Mouse (Mus musculus) c-Kit-negative CD71-positive TER-119-positive erythroid progenitor cells, embryonic 14.5 days (primary cell): ENCODE results near the gene 1700024B05Rik.
"Not testable (repeated sequence)": the region's sequence is repeated elsewhere in the genome, so short reads cannot be mapped to it uniquely, and the experiment has no call there.

Experiments
- DNase-seq: peaks from one replicate; pipeline ENCODE4 v3.0.0-alpha.2; 2013; ENCODE audit warnings: low read depth, low spot score

The 1700024B05Rik gene

DNA sequence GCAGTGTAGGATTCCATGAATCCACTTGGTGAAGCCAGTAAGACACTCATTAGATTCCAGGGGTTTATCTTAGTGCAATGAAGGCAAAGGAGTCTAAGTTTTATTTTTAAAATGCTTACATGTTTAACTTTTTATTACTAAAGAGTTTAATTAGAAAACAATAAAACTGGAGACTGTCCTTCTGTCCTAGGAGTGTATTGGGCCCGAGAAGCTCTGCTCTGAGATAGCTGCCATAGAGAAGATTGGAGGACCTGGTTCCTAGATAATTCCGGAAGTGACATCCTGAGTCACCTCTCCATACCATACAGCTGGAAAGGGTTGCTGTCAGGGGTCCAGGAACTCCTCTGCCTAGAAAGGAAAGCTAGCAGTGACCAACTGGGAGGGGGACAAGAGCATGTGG, at the start of gene 1700024B05Rik:
Gene 1700024B05Rik, plus strand, starts transcription at position 301 of the 400 bp plus-strand sequence.
- DNase-seq, result not testable (repeated sequence)

DNA sequence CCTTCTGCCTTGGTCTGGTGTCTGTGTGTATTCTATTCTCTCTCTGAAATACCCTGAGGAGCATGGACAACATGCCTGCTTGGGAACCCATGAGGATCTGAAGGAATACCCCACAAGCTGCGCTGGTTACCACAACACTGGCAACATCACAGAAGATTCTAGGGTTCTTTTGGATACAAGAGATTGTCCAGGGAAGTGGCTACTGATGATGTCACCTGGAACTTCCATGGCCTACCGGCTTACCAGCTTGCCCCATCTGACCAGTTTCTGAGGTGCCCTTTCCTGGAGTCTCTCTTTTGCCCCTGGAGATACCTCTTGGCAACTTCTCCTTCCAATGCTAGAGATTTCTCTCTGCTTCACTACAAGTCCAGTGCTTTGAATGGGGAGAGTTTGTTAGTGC, 36.6 kb upstream of the 1700024B05Rik start, which contains the start of gene Gm7980:
Gene Gm7980, minus strand, starts transcription at position 101 of the 400 bp plus-strand sequence.
- not testable (repeated sequence) for DNase-seq

DNA sequence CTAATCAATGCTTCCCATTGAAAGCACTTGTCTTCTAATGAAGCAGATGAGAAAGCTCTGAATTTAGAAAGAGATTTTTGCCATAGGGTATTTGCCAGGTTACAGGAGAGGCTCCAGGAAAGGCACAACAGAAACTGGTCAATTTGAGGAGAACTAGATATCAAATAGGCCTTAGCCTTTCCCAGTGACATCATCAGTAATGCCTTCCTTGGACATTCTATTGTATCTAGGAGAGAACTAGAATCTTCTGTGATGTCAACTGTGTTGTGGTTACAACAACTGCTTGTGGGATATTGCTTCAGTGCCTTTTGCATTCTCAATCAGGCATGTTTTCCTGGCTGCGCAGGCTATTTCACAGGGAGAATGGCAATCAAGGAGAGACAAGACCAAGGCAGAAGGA, 19.1 kb upstream of the 1700024B05Rik start, which contains the start of gene 1700049E17Rik1:
Gene 1700049E17Rik1, plus strand, starts transcription at position 301 of the 400 bp plus-strand sequence.
- not testable (repeated sequence) for DNase-seq

DNA sequence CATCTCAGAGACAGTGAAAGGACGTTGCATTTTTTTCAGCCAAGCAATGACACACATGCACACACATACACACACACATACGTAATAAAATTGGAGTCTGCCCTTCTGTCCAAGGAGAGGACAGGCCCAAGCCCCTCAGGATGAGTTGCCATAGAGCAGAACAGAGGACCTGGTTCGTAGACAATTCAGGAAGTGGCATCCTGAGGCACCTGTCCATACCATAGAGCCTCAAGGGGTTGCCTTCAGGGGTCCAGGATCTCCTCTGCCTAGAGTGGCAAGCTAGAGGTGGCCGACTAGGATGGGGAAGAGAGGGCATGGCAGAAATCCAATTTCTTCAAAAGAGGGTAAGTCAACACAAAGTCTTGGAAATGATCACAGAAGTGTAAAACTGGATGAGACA, 20.3 kb downstream of the 1700024B05Rik start:
- not testable (repeated sequence) for DNase-seq

DNA sequence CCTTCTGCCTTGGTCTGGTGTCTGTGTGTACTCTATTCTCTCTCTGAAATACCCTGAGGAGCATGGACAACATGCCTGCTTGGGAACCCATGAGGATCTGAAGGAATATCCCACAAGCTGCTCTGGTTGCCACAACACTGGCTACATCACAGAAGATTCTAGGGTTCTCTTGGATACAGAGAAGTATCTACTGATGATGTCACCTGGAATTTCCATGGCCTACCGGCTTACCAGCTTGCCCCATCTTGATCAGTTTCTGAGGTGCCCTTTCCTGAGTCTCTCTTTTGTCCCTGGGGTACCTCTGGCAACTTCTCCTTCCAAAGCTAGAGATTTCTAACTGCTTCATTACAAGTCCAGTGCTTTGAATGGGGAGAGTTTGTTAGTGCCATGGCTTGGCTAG, 24.0 kb downstream of the 1700024B05Rik start, which contains the start of gene Gm6401:
Gene Gm6401, minus strand, starts transcription at position 101 of the 400 bp plus-strand sequence.
- not testable (repeated sequence) for DNase-seq

DNA sequence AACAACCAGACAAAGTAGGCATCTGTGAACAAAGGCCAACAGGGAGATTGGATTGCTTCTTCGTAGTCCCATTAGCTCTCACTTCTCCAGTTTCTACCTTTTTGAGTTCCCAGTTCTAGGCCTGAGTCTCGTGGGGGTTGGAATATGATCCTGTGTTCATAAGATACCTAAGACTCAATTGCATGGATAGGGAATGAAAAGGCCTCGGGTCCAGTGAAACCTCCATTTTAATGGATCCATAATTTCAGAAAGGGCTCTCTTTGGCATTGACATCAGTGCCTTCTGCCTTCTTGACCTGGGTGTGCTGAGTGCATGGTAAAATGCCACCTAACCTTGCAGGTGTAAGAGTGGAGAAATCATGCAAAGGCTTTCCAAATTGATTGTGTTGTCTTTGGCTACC, 24.8 kb downstream of the 1700024B05Rik start:
- DNase-seq, result not testable (repeated sequence)

DNA sequence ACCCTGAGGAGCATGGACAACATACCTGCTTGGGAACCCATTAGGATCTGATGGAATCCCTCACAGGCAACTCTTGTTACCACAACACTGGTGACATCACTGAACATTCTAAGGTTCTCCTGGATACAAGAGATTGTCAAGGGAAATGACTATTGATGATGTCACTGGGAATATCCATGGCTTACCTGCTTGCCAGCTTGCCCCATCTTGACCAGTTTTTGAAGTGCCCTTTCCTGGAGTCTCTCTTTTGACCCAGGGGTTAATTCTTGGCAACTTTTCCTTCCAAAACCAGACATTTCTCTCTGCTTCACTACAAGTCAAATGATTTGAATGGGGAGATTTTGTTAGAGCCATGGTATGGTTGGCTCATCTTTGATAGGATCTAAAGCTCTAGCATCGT, 39.4 kb downstream of the 1700024B05Rik start, which contains the start of gene Gm3543:
Gene Gm3543, minus strand, starts transcription at position 101 of the 400 bp plus-strand sequence.
- not testable (repeated sequence) for DNase-seq
